Mouse (Mus musculus) erythroblast, embryonic 14.5 days (primary cell): ENCODE measurements around the gene Apoc2. TPM values are rescaled to one million over a fixed set of nuclear protein-coding genes. Genes with fewer than 3 reads are reported as not detected.

Experiments used
- H3K27me3 ChIP-seq: 2 replicates; pipeline ENCODE4 v1.6.1; 2012; ENCODE audit warnings: inconsistent platforms; ENCODE audit not compliant: control insufficient read depth
- H3K36me3 ChIP-seq: 2 replicates; pipeline ENCODE4 v1.6.1; 2012; ENCODE audit warnings: mild to moderate bottlenecking, inconsistent platforms; ENCODE audit not compliant: control insufficient read depth
- H3K4me1 ChIP-seq: 2 replicates; pipeline ENCODE4 v1.6.1; 2012; ENCODE audit warnings: inconsistent platforms; ENCODE audit not compliant: control insufficient read depth
- H3K4me3 ChIP-seq: replicated peaks from 2 replicates; pipeline ENCODE3; 2012; ENCODE audit warnings: moderate library complexity, mild to moderate bottlenecking, inconsistent platforms
- H3K9me3 ChIP-seq: 2 replicates; pipeline ENCODE4 v1.6.1; 2012; ENCODE audit warnings: low read length, inconsistent platforms, mixed read lengths; ENCODE audit not compliant: control insufficient read depth
- GATA1 ChIP-seq: IDR thresholded peaks from 2 replicates; pipeline ENCODE4 v1.6.1; 2012; ENCODE audit warnings: low read length, inconsistent platforms, mixed read lengths
- TAL1 ChIP-seq: IDR thresholded peaks from 3 replicates; pipeline ENCODE4 v1.6.1; 2012; ENCODE audit warnings: low read length, inconsistent platforms, mixed read lengths
- polyA plus RNA-seq: library from polyadenylated mRNA; stranded (reverse); fragments of >175 nt; gene quantifications from 2 replicates; pipeline ENCODE4 v1.2.3, GENCODE M21; 2012

Apoc2 gene
- polyA plus RNA-seq, 1 experiment: 0.32 TPM

DNA sequence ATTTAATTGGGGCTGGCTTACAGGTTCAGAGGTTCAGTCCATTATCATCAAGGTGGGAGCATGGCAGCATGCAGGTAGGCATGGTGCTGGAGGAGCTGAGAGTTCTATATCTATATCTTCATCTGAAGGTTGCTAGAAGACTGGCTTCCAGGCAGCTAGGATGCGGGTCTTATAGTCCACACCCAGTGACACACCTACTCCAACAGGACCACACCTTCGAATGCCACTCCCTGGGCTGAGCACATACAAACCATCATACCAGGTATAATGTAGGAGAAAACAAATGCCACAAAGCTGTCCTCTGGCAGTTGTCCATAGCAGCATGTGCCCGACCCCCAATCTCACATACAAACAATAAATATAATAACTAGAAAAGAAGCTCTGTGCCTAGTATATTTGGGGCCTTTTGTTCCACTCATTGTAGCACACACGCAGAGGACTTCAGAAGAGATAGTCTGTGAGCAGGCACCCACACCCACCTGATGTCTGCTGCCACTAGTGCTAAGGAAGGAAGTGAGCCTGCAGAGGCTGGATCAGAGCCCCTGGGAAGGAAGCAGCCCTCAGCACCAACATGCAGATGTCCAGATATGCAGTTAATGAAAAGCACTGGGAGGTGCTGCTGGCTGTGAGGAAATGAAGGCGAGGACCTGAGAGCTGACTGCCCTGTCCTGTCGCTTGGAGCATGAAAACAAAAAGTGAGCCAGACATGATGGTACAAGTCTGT, 26.5 kb downstream of the Apoc2 start:
- no peak for TF ChIP-seq GATA1
- TF ChIP-seq TAL1: no peak
- peaks cover 90% of the 10 kb centered on the region for H3K36me3 ChIP-seq
- H3K4me3 ChIP-seq: no peak overlapping the region
- no peaks in the 10 kb centered on the region for H3K27me3 ChIP-seq
- H3K4me1 ChIP-seq: peaks cover 27% of the 10 kb centered on the region
- H3K9me3 ChIP-seq: no peaks in the 10 kb centered on the region

DNA sequence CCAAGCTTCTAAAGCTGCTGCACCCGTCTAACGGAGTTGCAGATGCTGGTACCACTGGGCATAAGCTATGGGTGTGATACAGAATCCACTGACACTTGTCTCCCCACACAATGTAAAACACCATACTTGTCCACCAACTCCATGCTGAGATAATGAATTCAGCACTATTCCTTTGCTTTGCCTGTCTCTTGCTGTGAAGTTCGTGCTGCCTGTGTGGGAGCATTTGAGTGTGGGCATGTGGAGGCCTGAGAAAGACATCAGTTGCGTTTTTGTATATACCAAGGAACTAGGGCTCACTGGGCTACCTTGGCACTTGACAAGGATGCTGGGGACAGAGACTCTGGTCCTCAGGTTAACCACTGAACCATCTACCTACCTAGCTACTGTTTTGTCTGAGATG, 36.5 kb downstream of the Apoc2 start:
- Histone ChIP-seq H3K36me3 (peaks cover 99% of the 10 kb centered on the region), H3K27me3 (no peaks in the 10 kb centered on the region), H3K4me1 (no peaks in the 10 kb centered on the region), H3K4me3 (no peak overlapping the region), H3K9me3 (no peaks in the 10 kb centered on the region)
- TF ChIP-seq GATA1 (no peak), TAL1 (no peak)

DNA sequence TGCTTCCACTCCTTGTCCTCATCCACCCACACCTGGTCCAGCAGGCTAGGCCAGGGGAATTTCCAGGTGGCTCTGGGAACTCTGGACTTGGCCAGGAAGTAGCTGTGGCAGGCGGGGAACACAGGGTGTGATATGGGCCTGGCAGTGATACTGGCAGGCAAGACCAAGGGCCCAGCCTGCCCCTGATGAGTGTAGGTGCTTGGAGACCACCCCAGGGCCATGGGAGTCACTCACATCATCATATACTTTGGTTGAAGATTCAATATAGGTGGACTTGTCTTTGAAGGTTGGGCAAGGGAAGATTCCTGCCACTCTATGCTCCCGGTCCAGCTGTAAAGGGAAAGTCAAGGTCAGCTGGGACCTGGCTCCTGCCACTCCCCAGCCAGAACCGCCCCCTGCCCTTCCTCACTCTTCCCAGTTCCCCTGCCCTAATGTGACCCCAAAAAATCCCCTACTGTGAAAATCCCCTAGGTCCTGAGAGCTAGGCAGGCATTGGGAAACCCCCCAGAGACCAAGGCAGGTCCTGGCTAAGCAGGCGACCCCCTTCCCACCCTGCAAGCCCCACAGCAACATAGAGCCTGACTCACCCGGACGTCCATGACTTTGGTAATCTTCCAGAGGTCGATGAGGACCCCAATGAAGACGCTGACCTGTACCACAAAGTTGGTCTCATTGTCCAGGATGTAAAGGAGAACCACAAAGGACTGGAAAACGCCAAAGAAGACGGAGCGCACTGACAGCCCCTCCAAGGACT, 42.5 kb downstream of the Apoc2 start:
- Histone ChIP-seq H3K4me3 (no peak overlapping the region), H3K36me3 (peaks cover 89% of the 10 kb centered on the region), H3K4me1 (peaks cover 38% of the 10 kb centered on the region), H3K27me3 (no peaks in the 10 kb centered on the region), H3K9me3 (no peaks in the 10 kb centered on the region)
- no peak for TF ChIP-seq TAL1
- TF ChIP-seq GATA1: no peak

DNA sequence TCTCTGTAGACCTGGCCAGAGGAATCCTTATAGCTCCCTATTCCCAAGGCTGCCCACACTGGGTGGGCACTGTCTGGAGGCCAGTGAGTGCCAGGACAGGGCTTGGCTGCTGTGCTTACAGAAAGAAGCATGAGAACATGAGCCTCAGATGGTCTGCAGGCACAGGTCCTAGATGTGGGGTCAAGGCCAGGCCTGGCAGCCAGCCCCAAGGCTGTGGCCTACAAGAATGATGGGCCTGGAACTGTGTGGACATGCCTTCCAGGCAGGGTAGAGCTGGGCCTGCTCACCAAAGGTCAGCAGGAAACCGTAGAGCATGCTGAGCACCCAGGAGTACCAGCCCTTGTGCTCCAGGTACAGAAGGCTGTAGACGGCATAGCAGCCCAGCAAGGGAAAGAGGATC, 43.1 kb downstream of the Apoc2 start:
- Histone ChIP-seq H3K36me3 (peaks cover 83% of the 10 kb centered on the region), H3K4me1 (peaks cover 44% of the 10 kb centered on the region), H3K27me3 (no peaks in the 10 kb centered on the region), H3K4me3 (no peak overlapping the region), H3K9me3 (no peaks in the 10 kb centered on the region)
- no peak for TF ChIP-seq TAL1
- TF ChIP-seq GATA1: no peak

DNA sequence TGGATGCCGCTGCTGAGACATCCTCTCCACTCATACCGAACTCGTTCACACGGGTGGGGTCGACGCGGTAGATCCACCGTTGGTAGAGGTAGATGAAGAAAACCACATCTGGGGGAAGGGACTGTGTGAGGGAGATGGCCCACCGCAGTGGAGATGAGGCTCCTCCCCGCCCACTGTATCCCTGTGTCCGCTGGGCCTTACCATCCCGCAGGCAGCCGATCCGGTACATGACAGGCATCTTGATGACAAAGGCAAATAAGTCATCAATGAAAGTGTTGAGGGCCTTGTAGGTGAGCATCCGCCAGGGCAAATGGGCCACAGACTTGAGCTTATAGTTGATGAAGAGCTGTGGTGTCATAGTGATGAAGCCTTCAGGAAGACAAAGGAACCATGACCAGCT, 43.9 kb downstream of the Apoc2 start:
- H3K4me1 ChIP-seq: peaks cover 52% of the 10 kb centered on the region
- H3K4me3 ChIP-seq: no peak overlapping the region
- TF ChIP-seq TAL1 (no peak), GATA1 (no peak)
- H3K27me3 ChIP-seq: no peaks in the 10 kb centered on the region
- H3K9me3 ChIP-seq: no peaks in the 10 kb centered on the region
- H3K36me3 ChIP-seq: peaks cover 75% of the 10 kb centered on the region

DNA sequence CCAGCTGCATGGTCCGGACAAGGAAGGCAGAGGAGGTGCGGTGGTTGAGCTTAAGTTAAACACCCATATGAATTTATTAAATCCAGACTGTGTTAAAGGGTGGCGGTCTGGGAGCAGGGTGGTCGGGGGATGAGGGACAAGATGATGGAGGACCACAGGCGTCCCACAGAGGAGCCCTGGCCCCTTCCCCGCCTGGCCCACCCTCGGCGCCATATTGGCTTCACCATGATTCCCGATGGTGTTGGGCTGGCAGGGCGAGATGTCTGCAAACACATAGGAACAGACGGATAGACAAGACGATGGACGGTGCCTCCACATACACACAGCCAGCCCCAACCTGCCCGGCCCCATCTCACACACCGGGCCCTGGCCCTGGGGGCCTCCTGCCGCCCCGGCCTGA, 44.5 kb downstream of the Apoc2 start:
- no peaks in the 10 kb centered on the region for H3K27me3 ChIP-seq
- no peak for TF ChIP-seq GATA1
- no peak for TF ChIP-seq TAL1
- H3K36me3 ChIP-seq: peaks cover 69% of the 10 kb centered on the region
- H3K4me3 ChIP-seq: no peak overlapping the region
- no peaks in the 10 kb centered on the region for H3K9me3 ChIP-seq
- H3K4me1 ChIP-seq: peaks cover 58% of the 10 kb centered on the region

DNA sequence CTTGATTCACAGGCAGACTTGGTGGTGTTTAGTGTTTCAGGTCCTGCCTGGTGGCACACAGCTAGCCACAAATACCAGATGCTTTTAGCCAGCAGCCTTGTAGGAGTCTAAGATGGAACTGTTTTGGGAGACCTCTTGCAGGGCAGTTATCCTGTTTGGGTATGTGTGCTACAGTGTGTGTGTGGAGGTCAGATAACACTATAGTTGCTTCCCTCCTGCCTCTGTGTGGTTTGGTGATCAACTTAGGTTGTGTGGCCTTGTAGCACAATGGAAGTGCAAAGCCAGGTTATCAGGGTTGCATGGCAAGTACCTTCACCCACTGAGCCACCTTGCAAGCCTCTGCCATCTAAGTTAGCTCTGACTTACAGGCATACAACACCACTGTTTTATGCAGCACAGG, 45.0 kb downstream of the Apoc2 start:
- Histone ChIP-seq H3K4me1 (peaks cover 63% of the 10 kb centered on the region), H3K36me3 (peaks cover 64% of the 10 kb centered on the region), H3K9me3 (no peaks in the 10 kb centered on the region), H3K27me3 (no peaks in the 10 kb centered on the region), H3K4me3 (peak overlapping the region; percentile 15)
- TF ChIP-seq TAL1 (peak; percentile 55; the same call in 2 of the 3 replicates), GATA1 (peak; percentile 17; the same call in 1 of the 2 replicates)

DNA sequence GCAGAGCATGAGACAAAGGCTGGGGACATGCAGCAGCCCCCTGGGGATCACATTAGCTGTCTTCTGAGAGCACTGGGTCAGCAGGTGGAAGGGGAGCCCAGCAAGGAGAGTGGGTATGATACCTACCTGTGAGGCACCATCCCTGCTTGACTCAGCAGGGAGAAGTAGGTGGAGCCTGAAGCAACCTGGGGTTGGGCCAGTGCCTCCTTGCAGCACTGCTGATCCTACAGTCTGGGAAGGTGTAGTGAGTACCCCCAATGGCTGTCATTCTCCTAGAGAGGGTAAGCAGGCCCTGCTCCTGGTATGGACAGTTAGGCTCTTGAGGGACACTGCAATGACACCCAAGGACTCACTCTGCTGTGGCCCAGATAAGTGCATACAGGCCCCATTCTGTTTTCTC, 45.5 kb downstream of the Apoc2 start:
- peaks cover 66% of the 10 kb centered on the region for H3K4me1 ChIP-seq
- TF ChIP-seq TAL1 (no peak), GATA1 (no peak)
- peak overlapping the region; percentile 15 for H3K4me3 ChIP-seq
- no peaks in the 10 kb centered on the region for H3K9me3 ChIP-seq
- H3K36me3 ChIP-seq: peaks cover 60% of the 10 kb centered on the region
- H3K27me3 ChIP-seq: no peaks in the 10 kb centered on the region

DNA sequence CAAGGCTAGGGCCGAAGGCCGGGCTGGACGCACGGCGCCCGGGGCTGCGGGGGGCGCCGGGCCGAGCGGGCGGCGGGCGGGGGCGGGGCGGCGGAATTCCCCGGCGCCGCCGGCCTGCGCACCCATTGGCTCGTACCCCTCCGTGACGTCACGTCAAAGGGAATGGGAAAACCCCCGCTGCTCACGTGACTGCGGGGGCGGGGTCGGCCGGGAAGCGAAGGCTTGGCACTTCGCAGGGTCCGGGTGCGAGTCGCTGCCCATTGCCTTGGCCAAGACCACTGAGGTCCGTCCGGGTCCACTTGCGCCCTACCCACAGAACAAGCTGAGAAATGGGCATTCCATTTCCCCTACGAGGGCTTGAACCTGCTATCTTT, 48.4 kb downstream of the Apoc2 start, which contains the start of gene Relb:
Gene Relb (minus strand): TSS at position 78 of the 374 bp plus-strand sequence.
- Histone ChIP-seq H3K4me1 (peaks cover 60% of the 10 kb centered on the region), H3K36me3 (peaks cover 30% of the 10 kb centered on the region), H3K9me3 (no peaks in the 10 kb centered on the region), H3K27me3 (no peaks in the 10 kb centered on the region), H3K4me3 (peak within 1 kb of the TSS; percentile 72)
- TF ChIP-seq TAL1 (no peak), GATA1 (no peak)
